Mouse (Mus musculus): ENCODE results near the gene Gm11639. TPM values are rescaled to one million over a fixed set of nuclear protein-coding genes. Genes with fewer than 3 reads are reported as not detected.

Gene Gm11639
- total and polyA plus RNA-seq, 3 experiments = not detected

DNA sequence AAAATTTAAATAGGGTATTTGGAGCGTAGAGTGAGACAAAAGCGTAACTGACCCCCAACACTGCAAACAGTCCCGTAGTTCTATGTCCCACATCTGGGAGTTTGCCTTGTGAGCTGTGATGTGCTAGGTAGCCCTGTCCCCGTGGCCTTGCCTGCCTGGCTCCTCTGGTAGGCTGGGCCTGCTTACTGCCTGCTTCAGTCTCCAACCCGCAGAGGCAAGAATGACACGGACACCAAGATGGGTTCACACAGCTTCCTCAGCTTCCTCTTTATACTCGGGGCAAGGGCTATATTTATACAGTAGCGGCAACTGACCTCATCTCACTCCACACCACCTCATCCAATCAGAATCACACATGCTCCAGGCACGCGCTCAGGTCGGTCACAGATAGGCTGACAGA lies 10.7 kb upstream of the Gm11639 start:
- H3K27me3 ChIP-seq (ENCODE audit: control insufficient read depth in 1 of 2, insufficient read depth in 2 of 2, low read length in 2 of 2) = no peaks in the 10 kb centered on the region; a peak in 2 of 4 replicates
- H3K27ac ChIP-seq (ENCODE audit: control insufficient read depth, low read depth, low read length) = no peak overlapping the region
- H3K79me2 ChIP-seq (ENCODE audit: control insufficient read depth, insufficient read depth, low read length, poor library complexity) = no peaks in the 10 kb centered on the region
- H3K4me3 ChIP-seq (ENCODE audit: control insufficient read depth in 1 of 2, insufficient read depth in 1 of 2, low read depth in 2 of 2, low read length in 2 of 2) = no peak overlapping the region
- H3K9ac ChIP-seq (ENCODE audit: control insufficient read depth, low read depth, low read length, poor library complexity, severe bottlenecking) = no peak overlapping the region
- TF ChIP-seq MYB (IDR thresholded peaks at IDR 0.05; ENCODE audit: low read depth, low read length) (no peak), SIN3A (IDR thresholded peaks at IDR 0.05; ENCODE audit: low read length) (no peak), TAL1 (IDR thresholded peaks at IDR 0.05; ENCODE audit: low read length) (no peak), MYC (IDR thresholded peaks at IDR 0.05; ENCODE audit: low read depth, low read length) (no peak), HCFC1 (IDR thresholded peaks at IDR 0.05; ENCODE audit: low read depth, low read length) (no peak), MEF2A (IDR thresholded peaks at IDR 0.05; ENCODE audit: extremely low read depth, insufficient replicate concordance, low read depth, low read length, poor library complexity, severe bottlenecking) (no peak), USF2 (IDR thresholded peaks at IDR 0.05; ENCODE audit: borderline replicate concordance in 1 of 2, insufficient read depth in 1 of 2, low read depth in 1 of 2, low read length in 2 of 2) (no peak), ETS1 (IDR thresholded peaks at IDR 0.05; ENCODE audit: low read depth, low read length) (no peak), GATA1 (IDR thresholded peaks at IDR 0.05; ENCODE audit: low read depth, low read length) (no peak), SMC3 (IDR thresholded peaks at IDR 0.05; ENCODE audit: low read depth, low read length) (no peak), POLR2AphosphoS5 (IDR thresholded peaks at IDR 0.05; ENCODE audit: borderline replicate concordance, low read depth, low read length) (no peak), CHD1 (IDR thresholded peaks at IDR 0.05; ENCODE audit: low read depth, low read length) (no peak), NELFE (IDR thresholded peaks at IDR 0.05; ENCODE audit: low read depth, low read length) (no peak), CTCF (IDR thresholded peaks at IDR 0.05 in 2 of 3, conservative IDR thresholded peaks at IDR 0.05 in 1 of 3; ENCODE audit: control insufficient read depth in 1 of 3, insufficient read depth in 1 of 3, low read depth in 2 of 3, low read length in 3 of 3, poor library complexity in 1 of 3, severe bottlenecking in 1 of 3) (no peak)
- DNase-seq (ENCODE audit: low read depth, low spot score) = no peak
- H3K36me3 ChIP-seq (ENCODE audit: control insufficient read depth in 1 of 2, insufficient read depth in 2 of 2, low read length in 2 of 2) = no peaks in the 10 kb centered on the region
- no peaks in the 10 kb centered on the region for H3K4me1 ChIP-seq (ENCODE audit: control insufficient read depth in 1 of 2, insufficient read depth in 2 of 2, low read length in 2 of 2)
- H3K9me3 ChIP-seq (replicated peaks; ENCODE audit: insufficient read depth, low read length) = no peaks in the 10 kb centered on the region

DNA sequence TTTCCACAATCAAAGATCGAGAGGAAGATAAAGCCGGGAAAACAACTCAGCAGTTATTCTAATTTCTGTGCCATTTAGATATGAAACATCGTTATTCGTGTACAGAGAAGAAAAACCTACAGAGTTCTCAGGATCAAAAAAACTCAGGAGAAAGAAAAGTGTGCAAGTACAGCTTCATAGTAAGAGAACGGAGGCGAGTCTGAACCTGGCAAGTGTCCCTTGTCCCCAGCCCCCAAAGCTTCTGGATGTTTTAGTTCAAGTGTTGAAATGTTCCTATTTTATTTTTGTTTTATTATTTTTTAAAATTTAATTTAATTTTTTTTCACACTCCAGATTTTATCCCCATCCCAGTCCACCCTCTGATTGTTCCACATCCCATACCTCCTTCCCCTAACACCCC lies 7.7 kb downstream of the Gm11639 start:
- no peaks in the 10 kb centered on the region for H3K9me3 ChIP-seq (replicated peaks; ENCODE audit: insufficient read depth, low read length)
- H3K79me2 ChIP-seq (ENCODE audit: control insufficient read depth, insufficient read depth, low read length, poor library complexity) = no peaks in the 10 kb centered on the region
- no peak for DNase-seq (ENCODE audit: low read depth, low spot score)
- H3K9ac ChIP-seq (ENCODE audit: control insufficient read depth, low read depth, low read length, poor library complexity, severe bottlenecking) = no peak overlapping the region
- no peaks in the 10 kb centered on the region for H3K4me1 ChIP-seq (ENCODE audit: control insufficient read depth in 1 of 2, insufficient read depth in 2 of 2, low read length in 2 of 2)
- TF ChIP-seq ZMIZ1 (IDR thresholded peaks at IDR 0.05; ENCODE audit: low read depth, low read length) (no peak), ZC3H11A (IDR thresholded peaks at IDR 0.05; ENCODE audit: low read depth, low read length) (no peak), EP300 (IDR thresholded peaks at IDR 0.05; ENCODE audit: low read depth in 1 of 2, low read length in 2 of 2) (no peak), CTCF (IDR thresholded peaks at IDR 0.05 in 2 of 3, conservative IDR thresholded peaks at IDR 0.05 in 1 of 3; ENCODE audit: control insufficient read depth in 1 of 3, insufficient read depth in 1 of 3, low read depth in 2 of 3, low read length in 3 of 3, poor library complexity in 1 of 3, severe bottlenecking in 1 of 3) (no peak), UBTF (IDR thresholded peaks at IDR 0.05; ENCODE audit: borderline replicate concordance, insufficient read depth, low read depth, low read length) (no peak), POLR2AphosphoS5 (IDR thresholded peaks at IDR 0.05; ENCODE audit: borderline replicate concordance, low read depth, low read length) (no peak), MEF2A (IDR thresholded peaks at IDR 0.05; ENCODE audit: extremely low read depth, insufficient replicate concordance, low read depth, low read length, poor library complexity, severe bottlenecking) (no peak), ZKSCAN1 (IDR thresholded peaks at IDR 0.05; ENCODE audit: low read depth, low read length) (no peak), RAD21 (IDR thresholded peaks at IDR 0.05; ENCODE audit: low read depth, low read length) (no peak), MYC (IDR thresholded peaks at IDR 0.05; ENCODE audit: low read depth, low read length) (no peak), SMC3 (IDR thresholded peaks at IDR 0.05; ENCODE audit: low read depth, low read length) (no peak), GATA1 (IDR thresholded peaks at IDR 0.05; ENCODE audit: low read depth, low read length) (no peak), SIN3A (IDR thresholded peaks at IDR 0.05; ENCODE audit: low read length) (no peak), USF1 (IDR thresholded peaks at IDR 0.05; ENCODE audit: low read depth, low read length) (no peak), CHD1 (IDR thresholded peaks at IDR 0.05; ENCODE audit: low read depth, low read length) (no peak)
- H3K4me3 ChIP-seq (ENCODE audit: control insufficient read depth in 1 of 2, insufficient read depth in 1 of 2, low read depth in 2 of 2, low read length in 2 of 2) = no peak overlapping the region
- peaks cover 5 to 10% of the 10 kb centered on the region in 2 experiments; a peak in 3 of 4 replicates for H3K27me3 ChIP-seq (ENCODE audit: control insufficient read depth in 1 of 2, insufficient read depth in 2 of 2, low read length in 2 of 2)
- no peak overlapping the region for H3K27ac ChIP-seq (ENCODE audit: control insufficient read depth, low read depth, low read length)
- H3K36me3 ChIP-seq (ENCODE audit: control insufficient read depth in 1 of 2, insufficient read depth in 2 of 2, low read length in 2 of 2) = no peaks in the 10 kb centered on the region

Measured in MEL (cell line).